Mouse (Mus musculus): Measurements from ENCODE around the gene Ggt1. TPM values are rescaled to one million over a fixed set of nuclear protein-coding genes. Genes with fewer than 3 reads are reported as not detected.
A peak's percentile ranks its signal among the peaks of the same experiment; 100 is the strongest.

Gene Ggt1
- polyA plus RNA-seq, 1 experiment from 2014 or later, result 2.1 TPM

- no peak for TF ChIP-seq CTCF (IDR thresholded peaks at IDR 0.05)
- ChIA-PET CTCF (no interaction called here), POLR2A (no interaction called here)
- no peaks in the 10 kb centered on the region for H3K27me3 ChIP-seq
- no peak for DNase-seq (ENCODE audit: low read depth, low spot score)
- in situ Hi-C loops (cut with MboI; ENCODE audit: low pct_unique_long_range_greater_than_20kb), result no loop called here
- no peak for ATAC-seq
Measured at GRCm38 (mm10) chr10:75570981-75571657, 9.7 kb downstream of the Ggt1 start.

DNA sequence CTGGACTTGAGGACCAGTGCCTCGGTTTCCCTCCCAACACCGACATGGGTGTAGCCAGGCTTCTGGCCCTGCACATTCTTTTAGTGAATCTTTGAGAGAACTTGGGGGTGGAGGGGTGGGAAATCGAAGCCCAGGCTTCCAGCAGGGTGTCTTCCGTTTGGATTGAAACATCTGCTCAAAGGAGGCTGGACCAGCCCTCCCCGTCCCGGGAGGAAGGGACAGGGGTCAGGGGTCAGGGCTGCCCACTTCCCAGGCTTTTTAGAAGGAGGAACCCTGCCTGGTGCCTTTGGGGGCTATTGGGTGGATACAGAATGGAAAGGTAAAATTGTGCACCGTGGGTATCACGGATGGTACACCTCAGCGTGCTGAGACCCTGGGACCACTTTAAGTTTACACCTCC lies 10.5 kb downstream of the Ggt1 start:
- CTCF ChIA-PET, result no interaction called here
- POLR2A ChIA-PET, result no interaction called here
- TF ChIP-seq CTCF (IDR thresholded peaks at IDR 0.05), result no peak
- ATAC-seq (no peak), DNase-seq (ENCODE audit: low read depth, low spot score) (no peak)
- in situ Hi-C loops (cut with MboI; ENCODE audit: low pct_unique_long_range_greater_than_20kb), result no loop called here
- H3K27me3 ChIP-seq, result no peaks in the 10 kb centered on the region

- CTCF ChIA-PET, result no interaction called here
- DNase-seq (ENCODE audit: low read depth, low spot score) (no peak), ATAC-seq (no peak)
- H3K27me3 ChIP-seq, result no peaks in the 10 kb centered on the region
- in situ Hi-C loops (cut with MboI; ENCODE audit: low pct_unique_long_range_greater_than_20kb), result no loop called here
- POLR2A ChIA-PET, result no interaction called here
- TF ChIP-seq CTCF (IDR thresholded peaks at IDR 0.05), result no peak
Measured at GRCm38 (mm10) chr10:75573181-75573580, 11.8 kb downstream of the Ggt1 start.

GRCm38 (mm10) chr10:75573965-75574364 lies 12.6 kb downstream of the Ggt1 start:
- no peak for DNase-seq (ENCODE audit: low read depth, low spot score)
- ChIA-PET CTCF (no interaction called here), POLR2A (no interaction called here)
- no peak for ATAC-seq
- H3K27me3 ChIP-seq, result no peaks in the 10 kb centered on the region
- no peak for TF ChIP-seq CTCF (IDR thresholded peaks at IDR 0.05)
- in situ Hi-C loops (cut with MboI; ENCODE audit: low pct_unique_long_range_greater_than_20kb), result no loop called here

DNA sequence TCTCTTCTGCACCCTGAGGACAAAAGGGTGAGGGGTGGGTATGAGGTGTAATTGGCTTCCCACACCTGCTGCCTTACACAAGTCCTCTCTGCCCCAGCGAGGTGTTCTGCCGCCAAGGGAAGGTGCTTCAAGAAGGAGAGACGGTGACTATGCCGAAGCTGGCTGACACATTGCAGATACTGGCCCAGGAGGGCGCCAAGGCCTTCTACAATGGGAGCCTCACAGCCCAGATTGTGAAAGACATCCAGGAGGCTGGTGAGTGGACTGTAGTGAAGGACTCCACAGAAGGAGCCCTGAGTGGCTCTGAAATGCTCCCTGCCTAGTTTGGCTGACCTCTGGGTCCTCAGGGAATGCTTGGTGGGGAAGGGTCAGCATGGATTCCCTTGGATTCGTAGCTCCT lies 17.7 kb downstream of the Ggt1 start:
- no peak for ATAC-seq
- POLR2A ChIA-PET, result no interaction called here
- in situ Hi-C loops (cut with MboI; ENCODE audit: low pct_unique_long_range_greater_than_20kb), result no loop called here
- H3K27me3 ChIP-seq, result peaks cover 13% of the 10 kb centered on the region
- no peak for DNase-seq (ENCODE audit: low read depth, low spot score)
- no peak for TF ChIP-seq CTCF (IDR thresholded peaks at IDR 0.05)
- CTCF ChIA-PET, result no interaction called here

DNA sequence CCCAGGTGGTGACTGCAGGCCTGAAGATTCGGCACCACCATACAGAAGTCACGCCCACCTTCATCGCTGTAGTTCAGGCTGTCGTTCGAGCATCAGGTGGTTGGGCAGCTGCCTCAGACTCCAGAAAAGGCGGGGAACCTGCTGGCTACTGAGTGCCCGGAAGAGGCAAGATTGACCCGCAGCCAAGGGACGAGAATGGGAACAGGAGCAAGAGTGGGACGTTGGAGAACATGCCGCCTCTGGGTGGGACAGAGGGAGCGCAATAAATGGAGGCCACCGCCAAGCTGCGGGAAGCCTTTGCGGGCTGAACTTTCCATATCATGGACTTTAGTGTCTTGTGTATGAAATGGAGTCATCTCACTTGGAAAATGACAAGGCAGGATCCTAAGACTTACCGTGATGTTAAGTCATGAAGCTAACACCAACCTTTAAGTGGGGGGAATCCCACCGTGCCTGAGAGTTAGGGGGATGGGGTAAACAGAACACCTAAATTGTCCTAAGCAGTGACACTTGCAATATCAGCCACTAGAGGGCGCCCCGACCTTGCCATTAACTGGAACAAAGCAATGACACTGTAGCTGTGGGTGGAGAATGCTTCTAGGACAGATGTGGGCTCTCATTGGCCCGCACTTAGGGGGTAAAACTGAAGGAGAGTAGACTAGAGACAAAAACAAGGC lies 24.6 kb downstream of the Ggt1 start:
- TF ChIP-seq CTCF (IDR thresholded peaks at IDR 0.05), result peak; percentile 94
- peak; percentile 31 for DNase-seq (ENCODE audit: low read depth, low spot score)
- ATAC-seq, result peak; percentile 61
- ChIA-PET CTCF (interaction anchor here (0.7 to 3.4 kb wide), 17 partner anchors 8 to 366 kb away, joined by 3 to 14 read pairs (median 4); no protein-coding TSS in a partner anchor), POLR2A (no interaction called here)
- in situ Hi-C loops (cut with MboI; ENCODE audit: low pct_unique_long_range_greater_than_20kb), result loop anchor here (5.0 kb wide), 4 partner anchors 51 to 366 kb away; partner anchors contain the start of gene Gm5134
- peaks cover 13% of the 10 kb centered on the region for H3K27me3 ChIP-seq

- in situ Hi-C loops (cut with MboI; ENCODE audit: low pct_unique_long_range_greater_than_20kb), result loop anchor here (5.0 kb wide), 4 partner anchors 51 to 366 kb away; partner anchors contain the start of gene Gm5134
Measured at GRCm38 (mm10) chr10:75586553-75586879, 25.1 kb downstream of the Ggt1 start.

GRCm38 (mm10) chr10:75587781-75588180 lies 26.4 kb downstream of the Ggt1 start:
- no peak for TF ChIP-seq CTCF (IDR thresholded peaks at IDR 0.05)
- DNase-seq (ENCODE audit: low read depth, low spot score) (no peak), ATAC-seq (no peak)
- peaks cover 5% of the 10 kb centered on the region for H3K27me3 ChIP-seq
- POLR2A ChIA-PET, result interaction anchor here (0.6 kb wide), 1 partner anchor 10 kb away, joined by 3 read pairs; no protein-coding TSS in a partner anchor
- CTCF ChIA-PET, result interaction anchor here (1.5 to 3.4 kb wide), 3 partner anchors 18 to 116 kb away, joined by 5 to 14 read pairs (median 5); no protein-coding TSS in a partner anchor
- in situ Hi-C loops (cut with MboI; ENCODE audit: low pct_unique_long_range_greater_than_20kb), result loop anchor here (5.0 kb wide), 4 partner anchors 50 to 365 kb away; partner anchors contain the start of gene Gm5134

More at GRCm38 (mm10) chr10:75586553-75586879, 25.1 kb downstream of the Ggt1 start:
- CTCF ChIA-PET, result interaction anchor here (0.7 to 3.4 kb wide), 17 partner anchors 9 to 366 kb away, joined by 3 to 14 read pairs (median 4); no protein-coding TSS in a partner anchor
- TF ChIP-seq CTCF (IDR thresholded peaks at IDR 0.05), result no peak
- ATAC-seq (no peak), DNase-seq (ENCODE audit: low read depth, low spot score) (no peak)
- peaks cover 13% of the 10 kb centered on the region for H3K27me3 ChIP-seq
- POLR2A ChIA-PET, result no interaction called here

DNA sequence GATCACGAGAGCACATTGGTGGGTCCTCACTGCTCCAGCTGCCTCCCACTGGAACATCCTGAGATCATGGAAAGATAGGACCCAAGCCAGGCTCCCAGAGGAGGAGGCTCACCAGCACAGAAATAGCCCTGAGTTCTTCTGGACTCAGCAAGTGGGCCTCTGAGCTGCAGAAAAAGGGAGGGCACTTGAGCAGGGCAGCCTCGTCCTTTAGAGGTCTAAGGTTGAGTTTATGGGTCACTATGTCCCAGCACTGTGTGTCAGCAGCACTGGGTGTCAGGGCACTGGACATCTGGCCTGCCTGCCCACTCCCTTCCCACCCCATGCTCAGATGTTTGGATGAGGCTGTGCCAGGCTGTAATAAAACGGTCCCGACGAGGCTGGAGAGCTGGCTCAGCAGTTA lies 26.9 kb downstream of the Ggt1 start:
- DNase-seq (ENCODE audit: low read depth, low spot score) (no peak), ATAC-seq (no peak)
- in situ Hi-C loops (cut with MboI; ENCODE audit: low pct_unique_long_range_greater_than_20kb), result loop anchor here (5.0 kb wide), 4 partner anchors 49 to 364 kb away; partner anchors contain the start of gene Gm5134
- H3K27me3 ChIP-seq, result peaks cover 5% of the 10 kb centered on the region
- CTCF ChIA-PET, result interaction anchor here (3.4 kb wide), 1 partner anchor 115 kb away, joined by 14 read pairs; no protein-coding TSS in a partner anchor
- POLR2A ChIA-PET, result interaction anchor here (0.6 kb wide), 1 partner anchor 10 kb away, joined by 3 read pairs; no protein-coding TSS in a partner anchor
- no peak for TF ChIP-seq CTCF (IDR thresholded peaks at IDR 0.05)

DNA sequence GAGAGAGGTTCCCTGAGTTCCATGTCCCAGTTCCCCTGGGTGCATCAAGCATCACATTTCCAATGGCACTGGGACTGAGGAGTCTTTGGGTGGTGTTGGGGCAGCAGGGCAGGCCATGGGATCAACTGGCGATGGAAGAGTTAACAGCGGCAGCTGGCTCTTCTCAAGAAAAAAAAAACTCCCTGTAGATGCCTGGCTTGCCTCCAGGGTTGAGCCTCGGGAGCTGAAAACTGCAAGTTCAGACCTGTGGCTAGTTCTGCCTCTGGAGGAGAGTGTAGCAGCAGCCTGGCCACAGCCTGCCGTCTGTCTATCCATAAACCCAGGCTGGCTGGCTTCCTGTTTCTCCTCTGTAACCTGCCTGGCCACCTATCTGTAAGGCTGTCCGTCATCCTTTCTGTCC lies 27.7 kb downstream of the Ggt1 start, which contains the start of gene Ggt5:
Gene Ggt5 (plus strand): TSS at position 212 of the 400 bp plus-strand sequence.
- in situ Hi-C loops (cut with MboI; ENCODE audit: low pct_unique_long_range_greater_than_20kb), result loop anchor here (5.0 kb wide), 4 partner anchors 48 to 363 kb away; partner anchors contain the start of gene Gm5134
- ATAC-seq (no peak), DNase-seq (ENCODE audit: low read depth, low spot score) (no peak)
- no peaks in the 10 kb centered on the region for H3K27me3 ChIP-seq
- no peak for TF ChIP-seq CTCF (IDR thresholded peaks at IDR 0.05)
- ChIA-PET CTCF (interaction anchor here (3.4 kb wide), 1 partner anchor 115 kb away, joined by 14 read pairs; no protein-coding TSS in a partner anchor), POLR2A (no interaction called here)

GRCm38 (mm10) chr10:75589651-75590050 lies 28.2 kb downstream of the Ggt1 start:
- ATAC-seq (no peak), DNase-seq (ENCODE audit: low read depth, low spot score) (no peak)
- POLR2A ChIA-PET, result no interaction called here
- in situ Hi-C loops (cut with MboI; ENCODE audit: low pct_unique_long_range_greater_than_20kb), result loop anchor here (5.0 kb wide), 4 partner anchors 48 to 363 kb away; partner anchors contain the start of gene Gm5134
- no peak for TF ChIP-seq CTCF (IDR thresholded peaks at IDR 0.05)
- no peaks in the 10 kb centered on the region for H3K27me3 ChIP-seq
- CTCF ChIA-PET, result no interaction called here
